Mouse (Mus musculus) heart, embryonic 11.5 days (tissue): ENCODE measurements at regions not wholly inside any gene's neighbourhood (a gene's known extent, or its start where the extent isn't known, plus 50 kb on each side); places are given as distances from the start of the nearest gene placed in this dataset.

ENCODE experiments used
- ATAC-seq: fragments of 200-750 bp; cut with Nextera tagmentation; replicated peaks from 2 replicates; pipeline ENCODE4 v1.8.0; 2017; ENCODE audit warnings: moderate library complexity; ENCODE audit not compliant: insufficient number of reproducible peaks, low FRiP score, low TSS enrichment
- H3K27ac ChIP-seq: fragments of 300-500 bp; sonication (generic); 2 replicates; pipeline ENCODE4 v1.5.1; 2014; ENCODE audit warnings: mild to moderate bottlenecking, low read depth, low read length
- H3K27me3 ChIP-seq: fragments of 300-500 bp; sonication (generic); 2 replicates; pipeline ENCODE4 v1.6.1; 2014; ENCODE audit warnings: mild to moderate bottlenecking, low read length, mixed read lengths; ENCODE audit not compliant: control insufficient read depth, insufficient read depth
- H3K36me3 ChIP-seq: fragments of 300-500 bp; sonication (generic); 2 replicates; pipeline ENCODE4 v1.6.1; 2014; ENCODE audit warnings: mild to moderate bottlenecking, low read length, moderate library complexity, mixed read lengths; ENCODE audit not compliant: control insufficient read depth, insufficient read depth
- H3K4me1 ChIP-seq: fragments of 300-500 bp; sonication (generic); 2 replicates; pipeline ENCODE4 v1.6.1; 2014; ENCODE audit warnings: low read length; ENCODE audit not compliant: control insufficient read depth, insufficient read depth
- H3K4me2 ChIP-seq: fragments of 300-500 bp; sonication (generic); 2 replicates; pipeline ENCODE4 v1.6.1; 2014; ENCODE audit warnings: mild to moderate bottlenecking, moderate library complexity
- H3K4me3 ChIP-seq: fragments of 300-500 bp; sonication (generic); 2 replicates; pipeline ENCODE4 v1.5.1; 2014; ENCODE audit warnings: low read depth, low read length
- H3K9ac ChIP-seq: fragments of 300-500 bp; sonication (generic); 2 replicates; pipeline ENCODE4 v1.6.1; 2014; ENCODE audit warnings: mild to moderate bottlenecking, low read depth, low read length, moderate library complexity
- H3K9me3 ChIP-seq: fragments of 300-500 bp; sonication (generic); replicated peaks from 2 replicates; pipeline ENCODE4 v1.6.1; 2016; ENCODE audit warnings: low read length; ENCODE audit not compliant: control insufficient read depth
- WGBS: fragments of 180-500 bp; shearing (Covaris S2); extraction: QIAGEN DNeasy Blood & Tissue Kit; methylation state at CpG from one replicate; pipeline ENCODE4 v1.1.7; 2014; ENCODE audit not compliant: insufficient replicate concordance; 5-methylcytosine and 5-hydroxymethylcytosine counted together

DNA sequence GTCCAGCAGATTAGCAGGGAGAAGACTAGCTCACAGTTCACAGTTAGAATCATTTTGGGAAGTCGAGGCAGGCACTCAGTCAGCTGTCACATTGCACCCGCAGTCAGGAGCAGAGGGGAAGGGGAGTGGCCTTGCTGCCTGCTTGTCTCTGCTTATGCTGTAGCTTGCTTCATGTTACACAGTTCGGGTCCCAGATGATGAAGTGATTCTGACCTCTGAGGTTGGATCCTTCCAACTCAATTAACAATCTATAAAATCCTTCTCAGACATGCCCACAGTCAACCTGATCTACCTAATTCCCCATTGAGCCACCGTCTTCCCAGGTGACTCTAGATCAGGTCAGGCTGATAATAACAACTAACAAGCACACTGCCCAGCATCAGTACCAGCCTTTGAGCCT lies 102.3 kb downstream of the Duxbl3 start:
- no peak for ATAC-seq
- Histone ChIP-seq H3K4me3 (no peak overlapping the region), H3K9ac (no peak overlapping the region), H3K36me3 (no peaks in the 10 kb centered on the region), H3K4me1 (peaks cover 12% of the 10 kb centered on the region), H3K4me2 (no peak overlapping the region), H3K27ac (no peak overlapping the region), H3K27me3 (no peaks in the 10 kb centered on the region), H3K9me3 (no peaks in the 10 kb centered on the region)
- 60% methylated on average over 4 of the region's 4 CpGs for WGBS

DNA sequence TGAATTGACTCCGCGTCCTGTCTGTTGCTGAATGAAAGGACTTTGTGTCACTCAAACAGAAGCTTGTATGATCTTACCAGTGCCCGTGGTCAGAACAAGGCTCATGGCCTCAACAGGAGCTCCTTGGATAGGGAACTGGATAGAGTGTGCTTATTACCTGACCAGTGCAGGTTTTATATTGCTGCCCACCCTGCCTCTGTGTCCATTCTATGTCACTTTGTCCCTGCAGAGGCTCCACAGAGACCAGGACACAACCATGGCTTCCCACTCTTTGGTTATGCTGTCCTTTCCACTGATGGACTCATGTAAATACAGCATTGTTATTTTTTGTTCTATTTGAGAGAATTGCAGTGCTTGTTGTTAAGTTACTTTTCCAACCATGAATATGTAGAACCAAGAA lies 103.4 kb downstream of the Duxbl3 start:
- no peak overlapping the region for H3K27ac ChIP-seq
- H3K27me3 ChIP-seq, result no peaks in the 10 kb centered on the region
- H3K4me2 ChIP-seq, result no peak overlapping the region
- H3K36me3 ChIP-seq, result no peaks in the 10 kb centered on the region
- H3K9me3 ChIP-seq, result no peaks in the 10 kb centered on the region
- H3K9ac ChIP-seq, result no peak overlapping the region
- ATAC-seq, result no peak
- H3K4me1 ChIP-seq, result peaks cover 12% of the 10 kb centered on the region
- 92% methylated on average over 3 of the region's 3 CpGs for WGBS
- no peak overlapping the region for H3K4me3 ChIP-seq
